Mouse (Mus musculus) midbrain, postnatal 0 days (tissue): ENCODE results near the gene Rundc3a. TPM values are rescaled to one million over a fixed set of nuclear protein-coding genes. Genes with fewer than 3 reads are reported as not detected.
A peak's percentile ranks its signal among the peaks of the same experiment; 100 is the strongest.

ENCODE experiments used
- ATAC-seq: fragments of 200-750 bp; cut with Nextera tagmentation; 2 replicates; pipeline ENCODE4 v1.8.0; 2017; ENCODE audit warnings: moderate number of reproducible peaks, mild to moderate bottlenecking, moderate TSS enrichment, moderate library complexity; ENCODE audit not compliant: low FRiP score
- DNase-seq: peaks from one replicate; pipeline ENCODE4 v3.0.0-alpha.2; 2015; ENCODE audit warnings: low spot score
- H3K27ac ChIP-seq: fragments of 300-500 bp; sonication (generic); 2 replicates; pipeline ENCODE4 v1.5.1; 2014; ENCODE audit warnings: low read depth, mild to moderate bottlenecking, low read length, mixed read lengths
- H3K27me3 ChIP-seq: fragments of 300-500 bp; sonication (generic); 2 replicates; pipeline ENCODE4 v1.6.1; 2014; ENCODE audit warnings: low read length, control low read depth, mixed read lengths; ENCODE audit not compliant: insufficient read depth
- H3K36me3 ChIP-seq: fragments of 300-500 bp; sonication (generic); 2 replicates; pipeline ENCODE4 v1.6.1; 2014; ENCODE audit warnings: low read length, control low read depth, mixed read lengths; ENCODE audit not compliant: insufficient read depth
- H3K4me1 ChIP-seq: fragments of 300-500 bp; sonication (generic); 2 replicates; pipeline ENCODE4 v1.6.1; 2014; ENCODE audit warnings: mild to moderate bottlenecking, control low read depth, antibody characterized with exemption, low read length, mixed read lengths; ENCODE audit not compliant: insufficient read depth
- H3K4me2 ChIP-seq: fragments of 300-500 bp; sonication (generic); 2 replicates; pipeline ENCODE4 v1.6.1; 2014; ENCODE audit warnings: low read depth, mild to moderate bottlenecking, low read length, mixed read lengths; ENCODE audit not compliant: poor library complexity, severe bottlenecking
- H3K4me3 ChIP-seq: fragments of 300-500 bp; sonication (generic); 2 replicates; pipeline ENCODE4 v1.5.1; 2014; ENCODE audit warnings: low read depth, mild to moderate bottlenecking, low read length, moderate library complexity
- H3K9ac ChIP-seq: fragments of 300-500 bp; sonication (generic); replicated peaks from 2 replicates; pipeline ENCODE4 v1.6.1; 2014; ENCODE audit warnings: mild to moderate bottlenecking, low read length, moderate library complexity, mixed read lengths; ENCODE audit not compliant: poor library complexity, severe bottlenecking
- H3K9me3 ChIP-seq: fragments of 300-500 bp; sonication (generic); 2 replicates; pipeline ENCODE4 v1.6.1; 2016; ENCODE audit warnings: low read length, control low read depth
- CTCF ChIP-seq: IDR thresholded peaks from 2 replicates; pipeline ENCODE4 v1.5.1; 2016; ENCODE audit warnings: antibody characterized with exemption, mild to moderate bottlenecking
- WGBS: fragments of 180-500 bp; shearing (Covaris S2); extraction: QIAGEN DNeasy Blood & Tissue Kit; methylation state at CpG from one replicate; pipeline ENCODE4 v1.1.7; 2014; 5-methylcytosine and 5-hydroxymethylcytosine counted together
- polyA plus RNA-seq: library from polyadenylated mRNA; unstranded; fragments of >200 nt; fragmentation: Nextera tagmentation; extraction: Ambion mirVana; gene quantifications from 2 replicates; pipeline ENCODE4 v1.2.1, GENCODE M21; 2015
- total RNA-seq: library from RNA; depleted of rRNA; stranded (reverse); fragments of >200 nt; gene quantifications from 2 replicates; pipeline ENCODE4 v1.2.3, GENCODE M21; 2014

Rundc3a gene
- total and polyA plus RNA-seq, 2 experiments from 2014 or later: 133 to 397 TPM

- Histone ChIP-seq H3K27ac (peak overlapping the region; percentile 98), H3K4me1 (peaks cover 23% of the 10 kb centered on the region), H3K4me2 (peak overlapping the region; percentile 96), H3K9ac (peak overlapping the region; percentile 95), H3K36me3 (peaks cover 5% of the 10 kb centered on the region), H3K4me3 (peak overlapping the region; percentile 84), H3K27me3 (no peaks in the 10 kb centered on the region), H3K9me3 (no peaks in the 10 kb centered on the region)
- WGBS: 5% methylated on average over 17 of the region's 17 CpGs
- no peak for TF ChIP-seq CTCF
- ATAC-seq (peak; percentile 79), DNase-seq (peak; percentile 85)
Measured at GRCm38 (mm10) chr11:102393719-102394420, 667 bp downstream of the Rundc3a start.

GRCm38 (mm10) chr11:102394421-102395124, 1.4 kb downstream of the Rundc3a start:
- 55% methylated on average over 9 of the region's 9 CpGs for WGBS
- Histone ChIP-seq H3K4me2 (peak overlapping the region; percentile 96), H3K36me3 (peaks cover 12% of the 10 kb centered on the region), H3K9ac (peak overlapping the region; percentile 95), H3K27me3 (no peaks in the 10 kb centered on the region), H3K4me1 (peaks cover 23% of the 10 kb centered on the region), H3K27ac (peak overlapping the region; percentile 98), H3K4me3 (peak overlapping the region; percentile 84), H3K9me3 (no peaks in the 10 kb centered on the region)
- DNase-seq (no peak), ATAC-seq (no peak)
- TF ChIP-seq CTCF: no peak

GRCm38 (mm10) chr11:102395250-102395649, 2.0 kb downstream of the Rundc3a start:
- peak; percentile 61 for DNase-seq
- TF ChIP-seq CTCF: no peak
- 0% methylated on average over 5 of the region's 5 CpGs for WGBS
- Histone ChIP-seq H3K36me3 (peaks cover 17% of the 10 kb centered on the region), H3K27ac (peak overlapping the region; percentile 98), H3K9me3 (no peaks in the 10 kb centered on the region), H3K4me2 (peak overlapping the region; percentile 96), H3K4me3 (peak overlapping the region; percentile 84), H3K27me3 (no peaks in the 10 kb centered on the region), H3K9ac (peak overlapping the region; percentile 95), H3K4me1 (peaks cover 23% of the 10 kb centered on the region)
- ATAC-seq: no peak

GRCm38 (mm10) chr11:102396263-102396662, 3.1 kb downstream of the Rundc3a start:
- no peak for DNase-seq
- no peak for TF ChIP-seq CTCF
- Histone ChIP-seq H3K4me3 (peak overlapping the region; percentile 14), H3K36me3 (peaks cover 22% of the 10 kb centered on the region), H3K4me2 (peak overlapping the region; percentile 96), H3K27ac (no peak overlapping the region), H3K9me3 (no peaks in the 10 kb centered on the region), H3K27me3 (no peaks in the 10 kb centered on the region), H3K4me1 (peaks cover 23% of the 10 kb centered on the region), H3K9ac (peak overlapping the region; percentile 95; the same call in 1 of the 2 replicates)
- ATAC-seq: no peak
- WGBS: 50% methylated on average over 6 of the region's 6 CpGs

- DNase-seq (no peak), ATAC-seq (no peak)
- Histone ChIP-seq H3K4me3 (peak overlapping the region; percentile 14; the same call in 1 of the 2 replicates), H3K9ac (peak overlapping the region; percentile 95), H3K4me1 (peaks cover 23% of the 10 kb centered on the region), H3K9me3 (no peaks in the 10 kb centered on the region), H3K27me3 (no peaks in the 10 kb centered on the region), H3K36me3 (peaks cover 25% of the 10 kb centered on the region), H3K4me2 (peak overlapping the region; percentile 96), H3K27ac (no peak overlapping the region)
- 75% methylated on average over 7 of the region's 7 CpGs for WGBS
- no peak for TF ChIP-seq CTCF
Measured at GRCm38 (mm10) chr11:102396671-102397141, 3.5 kb downstream of the Rundc3a start.
